ENCODE assay signal across 34 mouse cellular contexts in genomic region chr14:32726864-32727263, GRCm38 (mm10). TPM values are rescaled to one million over a fixed set of nuclear protein-coding genes. Genes with fewer than 3 reads are reported as not detected.
"Had no signal": no experiment of that assay in that cellular context is flagged by ENCODE, and none has a peak within 500 bp of the region (broad histone marks: within the 10 kb centered on the region; RNA-seq: fewer than 3 reads in every experiment).

No protein-coding gene starts in this region.

- H3K9me3 ChIP-seq: embryonic facial prominence, embryonic 10.5 days; embryonic facial prominence, embryonic 12.5 days; embryonic facial prominence, embryonic 13.5 days; embryonic facial prominence, embryonic 15.5 days; forebrain, embryonic 10.5 days; forebrain, embryonic 12.5 days; forebrain, embryonic 13.5 days; forebrain, embryonic 15.5 days had no signal

- H3K4me1 ChIP-seq: embryonic facial prominence, embryonic 10.5 days; embryonic facial prominence, embryonic 12.5 days; embryonic facial prominence, embryonic 13.5 days; embryonic facial prominence, embryonic 15.5 days; forebrain, embryonic 10.5 days; forebrain, embryonic 12.5 days; forebrain, embryonic 13.5 days; forebrain, embryonic 15.5 days had no signal

- ATAC-seq: forebrain, embryonic 13.5 days; forebrain, embryonic 14.5 days; forebrain, embryonic 15.5 days; forebrain, embryonic 16.5 days; forebrain, postnatal 0 days had no signal

- H3K4me3 ChIP-seq: embryonic facial prominence, embryonic 10.5 days; embryonic facial prominence, embryonic 12.5 days; embryonic facial prominence, embryonic 13.5 days; embryonic facial prominence, embryonic 15.5 days; erythroblast, embryonic 14.5 days; forebrain, embryonic 10.5 days; forebrain, embryonic 12.5 days; forebrain, embryonic 13.5 days; forebrain, embryonic 15.5 days; gastrocnemius, adult 2 months; heart, adult 2 months had no signal

- H3K27me3 ChIP-seq: embryonic facial prominence, embryonic 12.5 days; embryonic facial prominence, embryonic 13.5 days; embryonic facial prominence, embryonic 15.5 days; forebrain, embryonic 12.5 days; forebrain, embryonic 13.5 days; forebrain, embryonic 15.5 days had no signal

- H3K9ac ChIP-seq: embryonic facial prominence, embryonic 12.5 days; embryonic facial prominence, embryonic 13.5 days; embryonic facial prominence, embryonic 15.5 days; forebrain, embryonic 12.5 days; forebrain, embryonic 13.5 days; forebrain, embryonic 15.5 days; forebrain, postnatal 0 days had no signal

- H3K36me3 ChIP-seq: embryonic facial prominence, embryonic 10.5 days; embryonic facial prominence, embryonic 12.5 days; embryonic facial prominence, embryonic 13.5 days; embryonic facial prominence, embryonic 15.5 days; forebrain, embryonic 10.5 days; forebrain, embryonic 12.5 days; forebrain, embryonic 15.5 days had no signal

- H3K27ac ChIP-seq: embryonic facial prominence, embryonic 10.5 days; embryonic facial prominence, embryonic 12.5 days; embryonic facial prominence, embryonic 13.5 days; embryonic facial prominence, embryonic 15.5 days; forebrain, embryonic 10.5 days; forebrain, embryonic 12.5 days; forebrain, embryonic 13.5 days; forebrain, embryonic 15.5 days; gastrocnemius, adult 2 months; heart, adult 2 months had no signal

- H3K4me2 ChIP-seq: embryonic facial prominence, embryonic 12.5 days; embryonic facial prominence, embryonic 13.5 days; embryonic facial prominence, embryonic 15.5 days; forebrain, embryonic 12.5 days; forebrain, embryonic 13.5 days; forebrain, embryonic 15.5 days had no signal

- DNase-seq: cerebellum, adult 2 months; cerebellum, adult 8-10 months; cerebellum, adult 9-10 months; cerebellum, adult 9-11 months; cerebellum, postnatal 10 days; cerebellum, postnatal 14 days; cerebellum, postnatal 25 days; cerebellum, postnatal 36 days; embryo, embryonic 11 days; forebrain, postnatal 0 days; gastrocnemius, adult 2 months; gastrocnemius, postnatal 10 days; gastrocnemius, postnatal 14 days; gastrocnemius, postnatal 25 days; gastrocnemius, postnatal 36 days; heart, adult 18-20 months; heart, adult 2 months had no signal

RNA-seq across cellular contexts. Expression of gene 3425401B19Rik, which starts 41.8 kb away (rescaled TPM):
- total RNA-seq: common myeloid progenitor, adult 5-6 weeks; forebrain, postnatal 0 days; granulocyte monocyte progenitor cell, adult 5-6 weeks had no signal
- polyA plus RNA-seq: embryonic facial prominence, embryonic 11.5 days; erythroblast, embryonic 14.5 days; forebrain, embryonic 10.5 days; forebrain, embryonic 11.5 days; forebrain, embryonic 12.5 days; forebrain, embryonic 13.5 days; forebrain, embryonic 14.5 days; forebrain, embryonic 15.5 days; forebrain, embryonic 16.5 days; forebrain, postnatal 0 days had no signal

RNA-seq across cellular contexts. Expression of gene Tmem273, which starts 58.9 kb away (rescaled TPM):
- total RNA-seq: forebrain, postnatal 0 days; gastrocnemius, adult 18-20 months; gastrocnemius, adult 8-10 months; gastrocnemius, postnatal 25 days had no signal
- polyA plus RNA-seq: erythroblast, embryonic 14.5 days; forebrain, embryonic 11.5 days had no signal
